Mouse (Mus musculus): ENCODE results near the gene Zfp750. TPM values are rescaled to one million over a fixed set of nuclear protein-coding genes. Genes with fewer than 3 reads are reported as not detected.

Gene Zfp750
- total RNA-seq, 1 experiment = 1.5 TPM

GRCm38 (mm10) chr11:121475699-121476415 lies 43.3 kb downstream of the Zfp750 start:
- TF ChIP-seq ZNF384 (IDR thresholded peaks at IDR 0.05; ENCODE audit: low read depth, low read length) = peak; percentile 70
- TF ChIP-seq MAFK (IDR thresholded peaks at IDR 0.05; ENCODE audit: insufficient read depth, low read depth, low read length) = no peak
- 0 out of 2 replicates have a peak, but pooled peaks have one; percentile 32 for TF ChIP-seq ZC3H11A (IDR thresholded peaks at IDR 0.05; ENCODE audit: borderline replicate concordance, low read depth, low read length)
- TF ChIP-seq HCFC1 (IDR thresholded peaks at IDR 0.05; ENCODE audit: borderline replicate concordance, insufficient read depth, low read length) = no peak
- DNase-seq (ENCODE audit: low read depth, low spot score) = peak; percentile 43
- Histone ChIP-seq H3K4me1 (ENCODE audit: control insufficient read depth in 2 of 2, insufficient read depth in 2 of 2, low read length in 2 of 2, poor library complexity in 1 of 2) (no peaks in the 10 kb centered on the region; a peak in 1 of 4 replicates), H3K27ac (ENCODE audit: insufficient read depth, low read depth, low read length, poor library complexity, severe bottlenecking) (no peak overlapping the region), H3K9ac (ENCODE audit: insufficient read depth, low read depth, low read length, poor library complexity, severe bottlenecking) (no peak overlapping the region), H3K4me3 (ENCODE audit: insufficient read depth in 1 of 2, low read depth in 1 of 2, low read length in 2 of 2, poor library complexity in 1 of 2, severe bottlenecking in 1 of 2) (no peak overlapping the region), H3K36me3 (ENCODE audit: control insufficient read depth, insufficient read depth, low read length, poor library complexity, severe bottlenecking) (peaks cover 9% of the 10 kb centered on the region; the same call in 1 of the 2 replicates), H3K9me3 (ENCODE audit: control insufficient read depth, insufficient read depth, low read depth, low read length) (no peaks in the 10 kb centered on the region)
- in situ Hi-C loops (cut with MboI; ENCODE audit: low sequenced_read_pairs in 2 of 2, unreplicated experiment in 2 of 2) = no loop called here

- in situ Hi-C loops (cut with MboI; ENCODE audit: low sequenced_read_pairs in 2 of 2, unreplicated experiment in 2 of 2) = no loop called here
- TF ChIP-seq HCFC1 (IDR thresholded peaks at IDR 0.05; ENCODE audit: borderline replicate concordance, insufficient read depth, low read length) (no peak), MAFK (IDR thresholded peaks at IDR 0.05; ENCODE audit: insufficient read depth, low read depth, low read length) (no peak), ZNF384 (IDR thresholded peaks at IDR 0.05; ENCODE audit: low read depth, low read length) (no peak), ZC3H11A (IDR thresholded peaks at IDR 0.05; ENCODE audit: borderline replicate concordance, low read depth, low read length) (no peak), CHD2 (IDR thresholded peaks at IDR 0.05; ENCODE audit: low read depth, low read length) (no peak)
Measured at GRCm38 (mm10) chr11:121474831-121475230, 44.3 kb downstream of the Zfp750 start.

GRCm38 (mm10) chr11:121467408-121467807 lies 51.7 kb downstream of the Zfp750 start:
- Histone ChIP-seq H3K36me3 (ENCODE audit: control insufficient read depth, insufficient read depth, low read length, poor library complexity, severe bottlenecking) (peaks cover 9% of the 10 kb centered on the region), H3K27ac (ENCODE audit: insufficient read depth, low read depth, low read length, poor library complexity, severe bottlenecking) (no peak overlapping the region), H3K4me3 (ENCODE audit: insufficient read depth in 1 of 2, low read depth in 1 of 2, low read length in 2 of 2, poor library complexity in 1 of 2, severe bottlenecking in 1 of 2) (no peak overlapping the region), H3K9ac (ENCODE audit: insufficient read depth, low read depth, low read length, poor library complexity, severe bottlenecking) (no peak overlapping the region), H3K9me3 (ENCODE audit: control insufficient read depth, insufficient read depth, low read depth, low read length) (no peaks in the 10 kb centered on the region), H3K4me1 (ENCODE audit: control insufficient read depth in 2 of 2, insufficient read depth in 2 of 2, low read length in 2 of 2, poor library complexity in 1 of 2) (no peaks in the 10 kb centered on the region)
- no peak for DNase-seq (ENCODE audit: low read depth, low spot score)
- in situ Hi-C loops (cut with MboI; ENCODE audit: low sequenced_read_pairs in 2 of 2, unreplicated experiment in 2 of 2) = no loop called here
- TF ChIP-seq CHD2 (IDR thresholded peaks at IDR 0.05; ENCODE audit: low read depth, low read length) = no peak
- TF ChIP-seq ZNF384 (IDR thresholded peaks at IDR 0.05; ENCODE audit: low read depth, low read length) = no peak
- no peak for TF ChIP-seq ZC3H11A (IDR thresholded peaks at IDR 0.05; ENCODE audit: borderline replicate concordance, low read depth, low read length)
- no peak for TF ChIP-seq MAFK (IDR thresholded peaks at IDR 0.05; ENCODE audit: insufficient read depth, low read depth, low read length)
- no peak for TF ChIP-seq HCFC1 (IDR thresholded peaks at IDR 0.05; ENCODE audit: borderline replicate concordance, insufficient read depth, low read length)

More at GRCm38 (mm10) chr11:121474831-121475230, 44.3 kb downstream of the Zfp750 start:
- Histone ChIP-seq H3K9me3 (ENCODE audit: control insufficient read depth, insufficient read depth, low read depth, low read length) (no peaks in the 10 kb centered on the region), H3K36me3 (ENCODE audit: control insufficient read depth, insufficient read depth, low read length, poor library complexity, severe bottlenecking) (peaks cover 9% of the 10 kb centered on the region; the same call in 1 of the 2 replicates), H3K4me1 (ENCODE audit: control insufficient read depth in 2 of 2, insufficient read depth in 2 of 2, low read length in 2 of 2, poor library complexity in 1 of 2) (no peaks in the 10 kb centered on the region; a peak in 1 of 4 replicates), H3K4me3 (ENCODE audit: insufficient read depth in 1 of 2, low read depth in 1 of 2, low read length in 2 of 2, poor library complexity in 1 of 2, severe bottlenecking in 1 of 2) (no peak overlapping the region), H3K27ac (ENCODE audit: insufficient read depth, low read depth, low read length, poor library complexity, severe bottlenecking) (no peak overlapping the region), H3K9ac (ENCODE audit: insufficient read depth, low read depth, low read length, poor library complexity, severe bottlenecking) (no peak overlapping the region)
- DNase-seq (ENCODE audit: low read depth, low spot score) = no peak

Other genes with a start within 250 kb of the Zfp750 start
- 50.5 and 71.8 TPM in 2 replicates for gene Wdr45b, start 164.9 kb downstream of the Zfp750 start, total RNA-seq (2012; rRNA removed)
- not detected in 2 replicates for gene Rab40b, start 131.1 kb downstream of the Zfp750 start, total RNA-seq (2012; rRNA removed)
- gene Fn3krp, start 97.9 kb downstream of the Zfp750 start, total RNA-seq (2012; rRNA removed) = 6.2 and 9.9 TPM in 2 replicates
- gene Fn3k, start 84.4 kb downstream of the Zfp750 start, total RNA-seq (2012; rRNA removed) = 0.16 and 0.18 TPM in 2 replicates
- gene Tbcd, start 67.4 kb downstream of the Zfp750 start, total RNA-seq (2012; rRNA removed) = 68.6 and 70.6 TPM in 2 replicates
- gene B3gntl1, start 153.8 kb upstream of the Zfp750 start, total RNA-seq (2012; rRNA removed) = 13.2 and 17.6 TPM in 2 replicates
- 7.8 and 13.0 TPM in 2 replicates for gene Metrnl, start 182.2 kb upstream of the Zfp750 start, total RNA-seq (2012; rRNA removed)